Mouse (Mus musculus) kidney, embryonic 15.5 days (tissue): ENCODE measurements around the gene Ushbp1. TPM values are rescaled to one million over a fixed set of nuclear protein-coding genes. Genes with fewer than 3 reads are reported as not detected.
A peak's percentile ranks its signal among the peaks of the same experiment; 100 is the strongest.

Source experiments
- ATAC-seq: fragments of 200-750 bp; cut with Nextera tagmentation; replicated peaks from 2 replicates; pipeline ENCODE4 v1.8.0; 2017; ENCODE audit warnings: moderate TSS enrichment; ENCODE audit not compliant: low FRiP score
- H3K27ac ChIP-seq: fragments of 300-500 bp; sonication (generic); 2 replicates; pipeline ENCODE4 v1.5.1; 2015; ENCODE audit warnings: mild to moderate bottlenecking, inconsistent platforms
- H3K27me3 ChIP-seq: fragments of 300-500 bp; sonication (generic); 2 replicates; pipeline ENCODE4 v1.6.1; 2015; ENCODE audit warnings: inconsistent platforms
- H3K36me3 ChIP-seq: fragments of 300-500 bp; sonication (generic); 2 replicates; pipeline ENCODE4 v1.6.1; 2015; ENCODE audit warnings: inconsistent platforms
- H3K4me1 ChIP-seq: fragments of 300-500 bp; sonication (generic); 2 replicates; pipeline ENCODE4 v1.6.1; 2015; ENCODE audit warnings: inconsistent platforms
- H3K4me2 ChIP-seq: fragments of 300-500 bp; sonication (generic); 2 replicates; pipeline ENCODE4 v1.6.1; 2015; ENCODE audit warnings: moderate library complexity, mild to moderate bottlenecking, inconsistent platforms
- H3K4me3 ChIP-seq: fragments of 300-500 bp; sonication (generic); replicated peaks from 2 replicates; pipeline ENCODE4 v1.5.1; 2015; ENCODE audit warnings: mild to moderate bottlenecking, inconsistent platforms
- H3K9ac ChIP-seq: fragments of 300-500 bp; sonication (generic); 2 replicates; pipeline ENCODE4 v1.6.1; 2015; ENCODE audit warnings: mild to moderate bottlenecking, inconsistent platforms
- H3K9me3 ChIP-seq: fragments of 300-500 bp; sonication (generic); replicated peaks from 2 replicates; pipeline ENCODE4 v1.6.1; 2016; ENCODE audit warnings: inconsistent platforms
- WGBS: fragments of 180-500 bp; shearing (Covaris S2); methylation state at CpG from one replicate; pipeline ENCODE4 v1.1.7; 2015; ENCODE audit warnings: mixed read lengths; 5-methylcytosine and 5-hydroxymethylcytosine counted together
- polyA plus RNA-seq: library from polyadenylated mRNA; unstranded; fragments of >200 nt; fragmentation: Nextera tagmentation; extraction: Ambion mirVana; gene quantifications from 2 replicates; pipeline ENCODE4 v1.2.1, GENCODE M21; 2015

Ushbp1 gene
- polyA plus RNA-seq, 1 experiment from 2014 or later: 22.3 TPM

DNA sequence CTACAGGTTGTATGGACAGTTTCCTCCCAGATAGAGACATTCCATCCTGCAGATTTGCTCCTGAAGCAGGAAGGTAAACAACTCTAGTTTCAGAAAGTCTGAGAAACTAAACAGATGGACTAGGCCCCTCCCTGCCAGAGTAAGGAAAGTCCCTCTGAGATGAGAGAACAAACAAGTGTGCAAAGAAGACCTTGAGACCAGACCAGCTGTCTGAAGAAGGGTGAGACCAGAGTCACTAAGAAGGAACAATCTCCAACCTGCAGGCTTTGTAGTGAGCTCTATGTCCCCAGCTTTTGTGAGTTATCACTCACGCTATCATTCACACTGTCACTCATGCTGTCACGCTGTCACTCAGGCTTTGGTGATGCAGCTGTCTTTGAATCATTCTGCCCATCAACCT, 3.9 kb downstream of the Ushbp1 start:
- no peak overlapping the region for H3K4me2 ChIP-seq
- no peak overlapping the region for H3K9ac ChIP-seq
- no peak overlapping the region for H3K4me3 ChIP-seq
- H3K36me3 ChIP-seq: no peaks in the 10 kb centered on the region
- WGBS: 94% methylated on average over 2 of the region's 2 CpGs
- no peaks in the 10 kb centered on the region for H3K27me3 ChIP-seq
- no peak for ATAC-seq
- no peaks in the 10 kb centered on the region for H3K9me3 ChIP-seq
- H3K27ac ChIP-seq: no peak overlapping the region
- peaks cover 17% of the 10 kb centered on the region for H3K4me1 ChIP-seq

DNA sequence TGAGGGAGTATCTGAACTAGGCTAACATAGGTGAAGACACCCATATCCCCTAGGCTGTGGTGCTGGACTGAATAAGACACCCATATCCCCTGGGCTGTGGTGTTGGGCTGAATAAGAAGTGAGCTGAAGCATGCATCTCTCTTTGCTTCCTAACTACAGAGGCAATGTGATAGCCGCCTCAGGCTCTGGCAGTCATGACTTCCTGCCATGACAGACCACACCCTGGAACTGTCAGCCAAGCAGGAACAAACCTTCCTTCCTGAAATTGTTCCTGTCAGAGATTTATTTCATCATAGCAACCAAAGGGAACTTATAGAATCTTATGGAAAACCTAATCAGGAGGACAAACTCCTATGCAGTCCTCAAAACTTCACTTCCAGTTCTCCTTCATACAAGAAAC, 7.3 kb downstream of the Ushbp1 start:
- Histone ChIP-seq H3K27ac (no peak overlapping the region), H3K36me3 (no peaks in the 10 kb centered on the region), H3K4me2 (no peak overlapping the region), H3K4me1 (peaks cover 16% of the 10 kb centered on the region), H3K9ac (no peak overlapping the region), H3K27me3 (no peaks in the 10 kb centered on the region), H3K4me3 (no peak overlapping the region), H3K9me3 (no peaks in the 10 kb centered on the region)
- WGBS: 76% methylated on average over 1 of the region's 1 CpGs
- no peak for ATAC-seq

DNA sequence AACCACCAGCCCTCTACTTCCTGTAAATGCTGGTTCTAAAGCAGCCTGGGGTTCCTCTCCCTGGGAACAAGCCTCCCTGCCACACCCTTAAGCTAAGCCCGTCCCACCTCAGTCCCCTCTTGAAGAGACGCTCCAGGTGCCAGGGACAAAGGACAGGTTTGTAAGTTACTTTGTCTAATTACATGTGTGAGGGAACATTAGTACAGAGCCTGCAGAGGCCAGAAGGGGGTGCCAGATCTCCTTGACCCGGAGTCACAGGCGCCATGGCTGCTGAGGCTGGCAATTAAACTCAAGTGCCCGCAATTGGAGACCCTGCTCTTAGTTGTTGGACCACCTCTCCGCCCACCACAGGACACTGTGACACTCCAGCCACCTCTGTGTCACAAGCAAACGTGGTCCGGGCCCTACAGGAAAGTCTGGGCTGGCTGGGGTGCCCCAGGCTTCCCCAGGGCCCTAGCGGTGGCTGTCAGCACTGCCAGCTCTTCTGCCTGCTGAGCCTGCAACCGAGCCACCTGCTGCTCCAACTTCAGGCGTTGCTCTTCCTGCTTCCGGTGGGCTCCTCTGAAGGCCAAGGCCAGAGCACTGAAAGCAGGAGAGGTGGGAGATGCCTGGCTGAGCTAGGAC, 10.3 kb downstream of the Ushbp1 start:
- Histone ChIP-seq H3K4me3 (no peak overlapping the region), H3K36me3 (no peaks in the 10 kb centered on the region), H3K27ac (no peak overlapping the region), H3K4me1 (peaks cover 22% of the 10 kb centered on the region), H3K9me3 (no peaks in the 10 kb centered on the region), H3K9ac (no peak overlapping the region), H3K4me2 (no peak overlapping the region), H3K27me3 (no peaks in the 10 kb centered on the region)
- ATAC-seq: no peak
- WGBS: 65% methylated on average over 12 of the region's 12 CpGs

DNA sequence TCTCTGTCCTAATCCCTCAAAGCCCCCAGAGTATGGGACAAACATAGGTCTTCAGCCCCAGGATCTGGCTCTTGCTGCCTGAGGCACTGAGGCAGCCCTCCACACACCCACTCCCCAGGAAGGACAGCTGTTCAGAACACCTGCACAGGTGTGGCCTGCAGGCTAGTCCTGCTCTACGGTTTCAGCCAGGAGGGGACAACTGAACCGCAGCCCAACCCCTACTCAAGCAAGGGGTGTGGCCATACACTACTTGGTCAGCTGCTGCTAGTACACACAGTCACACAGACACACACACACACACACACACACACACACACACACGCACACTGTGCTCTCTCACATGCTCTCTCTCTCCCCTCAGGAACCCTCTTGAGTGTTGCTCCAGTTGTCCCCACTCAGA, 11.7 kb downstream of the Ushbp1 start:
- Histone ChIP-seq H3K4me2 (no peak overlapping the region), H3K4me3 (no peak overlapping the region), H3K36me3 (no peaks in the 10 kb centered on the region), H3K27me3 (no peaks in the 10 kb centered on the region), H3K27ac (peak overlapping the region; percentile 99), H3K9ac (no peak overlapping the region), H3K4me1 (peaks cover 37% of the 10 kb centered on the region), H3K9me3 (no peaks in the 10 kb centered on the region)
- WGBS: 44% methylated on average over 3 of the region's 3 CpGs
- ATAC-seq: no peak

DNA sequence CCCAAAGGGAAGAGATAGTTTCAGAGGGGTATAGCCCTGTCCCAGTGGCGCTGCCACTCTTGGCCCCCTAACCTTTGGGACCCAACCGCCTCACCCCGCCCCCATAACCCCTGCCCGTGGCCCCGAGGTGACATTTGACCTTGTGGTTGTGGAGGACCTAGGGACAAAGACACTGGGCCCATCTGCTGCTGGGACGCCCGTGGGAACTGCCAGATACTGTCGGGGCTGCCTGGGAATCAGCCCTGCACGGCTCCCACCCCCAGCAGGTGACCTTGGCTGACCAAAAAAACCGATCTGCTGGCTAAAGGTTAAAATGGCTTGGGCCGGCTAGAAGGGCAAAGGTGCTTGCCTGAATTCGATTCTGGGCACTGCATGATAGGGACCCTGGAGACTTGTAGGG, 12.2 kb downstream of the Ushbp1 start:
- no peaks in the 10 kb centered on the region for H3K9me3 ChIP-seq
- WGBS: 19% methylated on average over 12 of the region's 12 CpGs
- H3K4me3 ChIP-seq: no peak overlapping the region
- no peak overlapping the region for H3K9ac ChIP-seq
- no peaks in the 10 kb centered on the region for H3K27me3 ChIP-seq
- peak overlapping the region; percentile 90; the same call in 1 of the 2 replicates for H3K4me2 ChIP-seq
- peaks cover under 1% of the 10 kb centered on the region for H3K36me3 ChIP-seq
- H3K27ac ChIP-seq: peak overlapping the region; percentile 99
- no peak for ATAC-seq
- peaks cover 42% of the 10 kb centered on the region for H3K4me1 ChIP-seq

DNA sequence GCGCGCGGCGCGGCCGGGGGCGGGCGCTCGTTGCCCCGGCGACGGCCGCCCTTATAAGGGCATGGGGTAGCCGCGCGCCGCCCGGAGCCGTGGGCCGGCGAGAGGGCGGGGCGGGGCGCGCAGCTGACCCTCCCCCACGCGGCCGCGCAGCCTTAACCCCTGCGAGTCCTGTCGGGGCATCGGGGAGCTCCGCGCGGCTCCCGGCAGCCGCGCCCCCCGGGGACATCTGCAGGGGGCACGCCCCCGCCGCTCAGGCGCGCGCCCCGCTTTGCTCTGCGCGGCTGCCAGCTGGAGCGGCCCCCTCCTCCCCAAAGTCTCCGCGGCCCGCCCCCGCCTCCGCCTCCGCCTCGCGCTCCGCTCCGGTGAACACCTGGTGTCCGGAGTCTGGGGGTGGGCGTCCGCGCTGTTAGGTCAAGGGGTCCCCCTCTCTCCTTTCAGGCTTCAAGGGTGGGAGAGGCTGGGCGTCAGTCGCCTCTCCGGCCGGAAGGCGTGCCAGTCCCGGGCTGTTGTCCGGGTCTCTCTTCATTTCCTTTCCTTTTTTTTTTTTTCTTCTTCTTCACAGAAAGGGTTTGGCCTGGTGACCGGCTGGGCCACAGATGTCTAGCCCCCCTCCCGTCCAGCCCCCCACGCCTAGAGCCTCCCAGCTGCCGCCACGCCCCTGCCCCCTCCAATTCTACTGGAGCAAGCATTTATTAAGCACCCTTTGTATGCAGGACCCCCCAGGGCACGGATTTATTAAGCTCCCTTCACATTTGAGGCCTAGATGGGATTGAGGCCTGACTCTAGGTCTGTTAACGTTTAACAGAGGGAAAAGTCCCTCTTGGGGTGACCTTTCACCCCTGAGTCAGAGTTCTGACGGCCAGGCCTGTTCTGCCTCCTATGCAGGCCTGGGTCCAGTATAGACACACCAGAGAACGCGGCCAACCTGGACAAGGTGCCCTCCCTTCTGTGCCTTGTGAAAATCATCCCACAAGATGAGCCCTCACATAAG, 13.3 kb downstream of the Ushbp1 start:
- WGBS: under 1% methylated on average over 65 of the region's 80 CpGs
- H3K27me3 ChIP-seq: no peaks in the 10 kb centered on the region
- H3K9ac ChIP-seq: peak overlapping the region; percentile 91
- peak overlapping the region; percentile 90 for H3K4me2 ChIP-seq
- ATAC-seq: peak; percentile 87
- H3K27ac ChIP-seq: peak overlapping the region; percentile 99
- peak overlapping the region; percentile 88 for H3K4me3 ChIP-seq
- H3K36me3 ChIP-seq: peaks cover 12% of the 10 kb centered on the region
- no peaks in the 10 kb centered on the region for H3K9me3 ChIP-seq
- H3K4me1 ChIP-seq: peaks cover 53% of the 10 kb centered on the region

DNA sequence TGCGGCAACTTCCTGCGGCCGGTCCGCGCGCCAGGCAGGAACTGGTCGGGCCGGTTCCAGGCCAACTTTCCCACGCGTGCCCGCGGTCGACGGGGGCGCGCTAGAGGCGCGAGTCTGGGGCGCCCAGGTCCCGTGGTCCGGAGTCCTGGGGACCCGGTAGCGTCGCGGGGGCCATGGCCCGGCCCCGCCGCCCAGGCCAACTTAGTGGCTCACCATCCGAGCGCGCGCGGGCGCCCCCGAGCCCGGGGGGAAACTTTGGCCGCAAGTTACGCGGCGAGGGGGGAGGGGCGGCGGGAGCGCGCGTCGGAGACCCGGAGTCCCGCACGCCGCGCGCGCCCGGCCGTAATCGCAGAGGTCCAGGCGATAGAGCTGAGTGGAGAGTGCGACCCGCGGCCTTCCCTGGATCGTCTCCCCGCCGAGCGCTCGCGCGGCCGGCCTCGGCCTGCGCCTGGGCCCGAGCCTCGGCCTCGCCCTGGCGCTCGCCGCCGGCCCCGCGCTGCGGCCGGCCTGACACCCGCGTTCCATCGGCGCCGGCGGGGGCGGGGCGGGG, 14.1 kb downstream of the Ushbp1 start, which contains the start of gene Nr2f6:
Gene Nr2f6 (minus strand): TSS at position 540 of the 550 bp plus-strand sequence.
- peak within 1 kb of the TSS; percentile 90 for H3K4me2 ChIP-seq
- H3K9ac ChIP-seq: peak within 1 kb of the TSS; percentile 91
- H3K27me3 ChIP-seq: no peaks in the 10 kb centered on the region
- ATAC-seq: peak; percentile 12
- peak within 1 kb of the TSS; percentile 99 for H3K27ac ChIP-seq
- no peaks in the 10 kb centered on the region for H3K9me3 ChIP-seq
- H3K4me3 ChIP-seq: peak within 1 kb of the TSS; percentile 88
- WGBS: 2% methylated on average over 47 of the region's 89 CpGs
- peaks cover 61% of the 10 kb centered on the region for H3K4me1 ChIP-seq
- peaks cover 20% of the 10 kb centered on the region for H3K36me3 ChIP-seq

DNA sequence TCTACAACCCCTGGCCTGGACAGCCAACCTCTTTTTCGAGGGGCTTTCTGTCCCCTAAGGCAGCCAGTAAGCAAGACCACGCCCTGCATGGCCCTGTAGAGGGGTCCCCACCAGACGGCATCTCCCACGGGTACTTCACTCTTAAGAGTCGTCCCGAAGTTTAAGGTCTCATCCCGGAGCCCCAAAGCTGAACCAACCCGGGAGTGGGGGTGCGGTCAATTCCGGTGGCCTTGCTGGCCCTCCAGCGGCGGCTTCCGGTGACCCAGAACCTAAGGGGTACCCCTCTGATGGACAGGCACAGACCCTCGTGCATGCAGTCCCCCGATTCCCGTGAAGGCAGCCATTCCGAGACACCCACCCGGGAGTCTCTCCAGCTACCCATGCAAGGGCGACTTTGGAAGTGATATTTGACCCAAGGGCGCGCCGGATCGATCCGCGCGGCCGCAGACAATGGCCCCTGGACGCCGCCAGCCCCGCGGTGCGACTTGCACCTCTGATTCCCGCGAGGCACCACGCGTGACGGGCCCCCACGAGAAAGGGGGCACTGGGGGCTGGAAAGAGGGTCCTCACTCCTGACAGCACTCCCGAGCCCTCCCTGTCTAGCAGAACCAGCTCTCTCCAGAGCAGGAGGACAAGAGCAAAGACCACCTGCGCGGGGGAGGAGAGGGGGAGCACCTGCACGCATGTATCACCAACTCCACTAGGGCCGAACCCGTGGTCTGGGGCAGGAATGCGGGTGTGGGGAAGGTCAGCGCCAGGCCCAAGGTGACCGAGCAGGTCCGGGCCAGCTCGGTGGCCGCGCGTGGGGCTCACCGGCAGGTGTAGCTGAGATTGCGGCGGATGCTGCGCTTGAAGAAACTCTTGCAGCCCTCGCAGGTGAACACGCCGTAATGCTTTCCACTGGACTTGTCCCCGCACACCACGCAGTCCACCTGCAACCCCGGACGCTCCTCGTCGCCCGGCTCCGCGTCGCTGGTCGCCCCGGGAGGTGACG, 15.1 kb downstream of the Ushbp1 start:
- H3K9me3 ChIP-seq: no peaks in the 10 kb centered on the region
- H3K27me3 ChIP-seq: no peaks in the 10 kb centered on the region
- peaks cover 30% of the 10 kb centered on the region for H3K36me3 ChIP-seq
- whole genome bisulfite sequencing: under 1% methylated on average over 72 of the region's 72 CpGs
- ATAC-seq: no peak
- H3K4me1 ChIP-seq: peaks cover 71% of the 10 kb centered on the region
- peak overlapping the region; percentile 88 for H3K4me3 ChIP-seq
- peak overlapping the region; percentile 90 for H3K4me2 ChIP-seq
- peak overlapping the region; percentile 91 for H3K9ac ChIP-seq
- H3K27ac ChIP-seq: peak overlapping the region; percentile 99

DNA sequence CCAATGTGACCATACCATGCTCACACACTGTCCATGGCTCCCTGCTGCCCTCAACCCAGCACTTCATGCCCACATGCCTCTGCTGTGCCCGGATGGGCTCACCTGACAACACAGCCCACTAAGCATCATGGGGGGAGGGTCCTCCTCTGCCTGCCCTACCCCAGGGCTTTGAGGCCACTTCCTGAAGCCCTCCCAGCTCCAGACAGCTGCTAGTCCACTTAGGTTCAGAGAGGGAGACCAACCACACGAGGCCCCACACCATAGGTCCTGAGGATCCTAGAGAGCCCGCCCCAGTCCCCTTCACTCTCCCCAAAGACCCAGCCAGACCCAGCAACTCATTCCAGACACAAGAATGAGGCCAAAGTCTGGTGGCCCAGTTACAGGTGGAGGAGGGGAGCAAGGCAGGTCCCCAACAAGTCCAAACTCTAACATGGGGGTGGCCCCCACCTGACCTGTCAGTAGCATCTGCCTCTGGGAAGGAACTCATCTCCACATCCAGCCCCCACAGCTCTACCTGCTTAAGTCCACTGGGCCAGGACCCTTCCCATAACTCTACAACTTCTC, 16.0 kb downstream of the Ushbp1 start:
- peak overlapping the region; percentile 90 for H3K4me2 ChIP-seq
- H3K9ac ChIP-seq: peak overlapping the region; percentile 91
- peaks cover 80% of the 10 kb centered on the region for H3K4me1 ChIP-seq
- H3K9me3 ChIP-seq: no peaks in the 10 kb centered on the region
- 28% methylated on average over 3 of the region's 3 CpGs for WGBS
- peak overlapping the region; percentile 99 for H3K27ac ChIP-seq
- peak overlapping the region; percentile 88 for H3K4me3 ChIP-seq
- ATAC-seq: no peak
- H3K36me3 ChIP-seq: peaks cover 39% of the 10 kb centered on the region
- no peaks in the 10 kb centered on the region for H3K27me3 ChIP-seq

DNA sequence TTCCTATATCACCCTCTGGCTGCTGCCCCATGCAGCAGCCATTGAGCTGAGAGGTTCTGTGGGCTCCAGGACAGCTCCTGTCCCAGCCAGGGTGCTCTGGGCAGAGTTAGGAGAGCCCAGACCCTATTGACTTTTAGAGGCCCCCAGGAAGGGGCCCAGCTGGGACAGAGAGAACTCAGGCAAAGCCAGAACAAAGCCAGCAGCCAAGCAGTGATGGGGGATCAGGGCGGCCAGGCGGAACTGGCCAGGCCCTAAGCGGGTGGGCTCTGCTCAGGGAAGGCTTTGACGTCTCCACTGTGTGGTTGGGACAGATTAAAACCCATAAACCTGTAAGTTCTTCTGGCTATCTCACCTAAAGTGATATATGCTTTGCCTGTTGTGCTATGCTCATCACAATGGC, 16.6 kb downstream of the Ushbp1 start:
- H3K9ac ChIP-seq: peak overlapping the region; percentile 91
- WGBS: 38% methylated on average over 4 of the region's 4 CpGs

More for the DNA sequence above, 16.6 kb downstream of the Ushbp1 start:
- H3K4me1 ChIP-seq: peaks cover 83% of the 10 kb centered on the region
- no peak for ATAC-seq
- H3K36me3 ChIP-seq: peaks cover 45% of the 10 kb centered on the region
- H3K9me3 ChIP-seq: no peaks in the 10 kb centered on the region
- H3K4me2 ChIP-seq: peak overlapping the region; percentile 90
- H3K27me3 ChIP-seq: no peaks in the 10 kb centered on the region
- H3K4me3 ChIP-seq: peak overlapping the region; percentile 88
- peak overlapping the region; percentile 99 for H3K27ac ChIP-seq
